13 mouse cellular contexts compared by ENCODE assay signal in the genomic region with DNA sequence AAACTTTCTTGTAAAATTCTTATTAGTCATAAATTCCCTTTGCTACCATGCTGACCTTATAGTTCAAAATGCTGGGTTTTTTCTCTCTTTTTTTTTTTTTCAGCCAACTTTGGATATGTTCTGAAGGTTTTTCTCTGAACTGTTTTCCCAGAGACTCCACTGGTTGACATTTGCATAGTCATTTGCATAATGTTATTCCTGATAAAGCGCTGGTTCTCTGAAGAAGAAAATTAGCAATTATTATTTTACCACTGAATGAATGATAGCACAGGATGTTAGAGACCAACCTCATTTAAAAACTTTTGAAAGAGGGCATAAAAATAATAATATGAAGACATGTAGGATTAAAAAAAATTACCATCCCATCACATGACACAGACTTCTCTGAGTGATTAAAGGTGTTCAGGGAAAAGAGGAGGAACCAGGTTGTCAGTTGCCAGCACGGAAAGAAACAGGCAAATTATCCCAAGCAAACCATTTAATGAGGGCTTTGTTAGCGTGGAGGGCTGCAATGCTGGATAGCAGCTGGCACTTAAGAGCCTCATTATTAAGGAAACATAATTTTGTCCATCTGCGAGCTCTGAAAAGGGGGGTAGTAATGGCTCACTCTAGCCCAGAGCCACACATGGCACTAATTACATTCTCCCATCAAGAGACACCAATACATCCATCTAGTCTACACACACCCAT.
DNase-seq lines count a peak whose midpoint lies in the region; ATAC-seq and TF ChIP-seq lines count a peak whose summit lies in the region.
"Had no signal": no experiment of that assay in that cellular context is flagged by ENCODE, and none has a peak within 500 bp of the region (broad histone marks: within the 10 kb centered on the region; RNA-seq: fewer than 3 reads in every experiment).

No protein-coding gene starts in this region.

- no peaks in the 10 kb centered on the region for H3K36me3 ChIP-seq in embryonic facial prominence, embryonic 15.5 days
- H3K36me3 ChIP-seq in hindbrain, embryonic 16.5 days (ENCODE audit: control insufficient read depth, insufficient read depth, low read length): no peaks in the 10 kb centered on the region
- H3K36me3 ChIP-seq in midbrain, postnatal 0 days (ENCODE audit: insufficient read depth, low read length): no peaks in the 10 kb centered on the region

- no peaks in the 10 kb centered on the region for H3K27me3 ChIP-seq in embryonic facial prominence, embryonic 15.5 days
- H3K27me3 ChIP-seq in hindbrain, embryonic 16.5 days (replicated peaks; ENCODE audit: control insufficient read depth, insufficient read depth, low read length): no peaks in the 10 kb centered on the region
- no peaks in the 10 kb centered on the region for H3K27me3 ChIP-seq in midbrain, postnatal 0 days (ENCODE audit: insufficient read depth, low read length)

- DNase-seq in embryo, embryonic 10.5 days (ENCODE audit: low spot score): peak; percentile 70
- peak; percentile 82 for DNase-seq in midbrain, postnatal 0 days (ENCODE audit: low spot score)
- DNase-seq in ovary, postnatal 14 days (ENCODE audit: low spot score): no peak
- no peak for DNase-seq in thymus, postnatal 4 days
- DNase-seq: adrenal gland, postnatal 10 days; cerebellum, postnatal 25 days; gastrocnemius, adult 2 months; heart, postnatal 14 days had no signal

- WGBS in embryonic facial prominence, embryonic 15.5 days: 24% methylated on average over 4 of the region's 4 CpGs
- WGBS in hindbrain, embryonic 16.5 days: 12% methylated on average over 4 of the region's 4 CpGs
- 24% methylated on average over 4 of the region's 4 CpGs for WGBS in midbrain, postnatal 0 days

- no peak overlapping the region for H3K27ac ChIP-seq in embryonic facial prominence, embryonic 15.5 days (replicated peaks)
- no peak overlapping the region; the same call in 1 of the 2 replicates for H3K27ac ChIP-seq in hindbrain, embryonic 16.5 days (ENCODE audit: low read depth, low read length)
- no peak overlapping the region for H3K27ac ChIP-seq in midbrain, postnatal 0 days (ENCODE audit: low read depth, low read length)
- H3K27ac ChIP-seq: gastrocnemius, adult 2 months; liver, embryonic 14.5 days had no signal

- no peaks in the 10 kb centered on the region for H3K9me3 ChIP-seq in embryonic facial prominence, embryonic 15.5 days (replicated peaks)
- no peaks in the 10 kb centered on the region for H3K9me3 ChIP-seq in hindbrain, embryonic 16.5 days (ENCODE audit: control insufficient read depth, low read length)
- no peaks in the 10 kb centered on the region for H3K9me3 ChIP-seq in midbrain, postnatal 0 days (ENCODE audit: low read length)

- ATAC-seq in embryonic facial prominence, embryonic 15.5 days (ENCODE audit: insufficient number of reproducible peaks, low FRiP score, low TSS enrichment, low read depth): peak; percentile 67
- peak; percentile 94 for ATAC-seq in hindbrain, embryonic 16.5 days
- ATAC-seq in midbrain, postnatal 0 days (ENCODE audit: low FRiP score): peak; percentile 71
- ATAC-seq in cerebellum, adult (ENCODE audit: insufficient number of reproducible peaks, low FRiP score, low TSS enrichment): no peak

- H3K4me1 ChIP-seq in embryonic facial prominence, embryonic 15.5 days: no peaks in the 10 kb centered on the region
- H3K4me1 ChIP-seq in hindbrain, embryonic 16.5 days (ENCODE audit: control insufficient read depth, insufficient read depth, low read depth, low read length): peaks cover 5% of the 10 kb centered on the region; the same call in 1 of the 2 replicates
- no peaks in the 10 kb centered on the region for H3K4me1 ChIP-seq in midbrain, postnatal 0 days (ENCODE audit: insufficient read depth, low read length)

- H3K9ac ChIP-seq in embryonic facial prominence, embryonic 15.5 days: no peak overlapping the region
- no peak overlapping the region for H3K9ac ChIP-seq in hindbrain, embryonic 16.5 days (ENCODE audit: low read depth, low read length)
- H3K9ac ChIP-seq in midbrain, postnatal 0 days (replicated peaks; ENCODE audit: low read length, poor library complexity, severe bottlenecking): no peak overlapping the region
- H3K9ac ChIP-seq: liver, embryonic 14.5 days had no signal

- no peak for TF ChIP-seq CTCF in midbrain, postnatal 0 days (IDR thresholded peaks at IDR 0.05)

- H3K4me3 ChIP-seq in embryonic facial prominence, embryonic 15.5 days (replicated peaks): no peak overlapping the region
- no peak overlapping the region for H3K4me3 ChIP-seq in hindbrain, embryonic 16.5 days (ENCODE audit: low read length)
- no peak overlapping the region for H3K4me3 ChIP-seq in midbrain, postnatal 0 days (ENCODE audit: low read depth, low read length)
- H3K4me3 ChIP-seq: gastrocnemius, adult 2 months; myocyte had no signal

- H3K4me2 ChIP-seq in embryonic facial prominence, embryonic 15.5 days (replicated peaks): no peak overlapping the region
- no peak overlapping the region for H3K4me2 ChIP-seq in hindbrain, embryonic 16.5 days (ENCODE audit: low read length)
- no peak overlapping the region for H3K4me2 ChIP-seq in midbrain, postnatal 0 days (ENCODE audit: low read depth, low read length, poor library complexity, severe bottlenecking)

Comparison
In these comparisons a context has a peak if more than half of its experiments do, and no peak if none do; other contexts are left out.
1. DNase-seq: peak in embryo, embryonic 10.5 days (single experiment) and midbrain, postnatal 0 days (single experiment); none in ovary, postnatal 14 days (single experiment) and thymus, postnatal 4 days (single experiment).